Mouse (Mus musculus) testis, adult 2 months (tissue): ENCODE data around the gene Gbgt1.
"Not testable (repeated sequence)": the region's sequence is repeated elsewhere in the genome, so short reads cannot be mapped to it uniquely, and the experiment has no call there.

ENCODE experiments used
- CTCF ChIP-seq: fragments of 200-500 bp; IDR thresholded peaks from 2 replicates; pipeline ENCODE4 v1.5.1; 2012; ENCODE audit warnings: low read depth, mild to moderate bottlenecking, inconsistent platforms, low read length, moderate library complexity; ENCODE audit not compliant: control insufficient read depth, insufficient read depth, insufficient replicate concordance
- POLR2A ChIP-seq: fragments of 200-500 bp; IDR thresholded peaks from 2 replicates; pipeline ENCODE4 v1.6.1; 2012; ENCODE audit warnings: low read depth, mild to moderate bottlenecking, inconsistent platforms, low read length, moderate library complexity; ENCODE audit not compliant: control insufficient read depth

GRCm38 (mm10) chr2:28511600-28511999 lies 14.9 kb downstream of the Gbgt1 start:
- TF ChIP-seq POLR2A, CTCF: not testable (repeated sequence)
